Mouse (Mus musculus): Measurements from ENCODE around the gene Gpr146. TPM values are rescaled to one million over a fixed set of nuclear protein-coding genes. Genes with fewer than 3 reads are reported as not detected.

Gpr146 gene
- polyA plus RNA-seq, 1 experiment = 18.1 TPM

DNA sequence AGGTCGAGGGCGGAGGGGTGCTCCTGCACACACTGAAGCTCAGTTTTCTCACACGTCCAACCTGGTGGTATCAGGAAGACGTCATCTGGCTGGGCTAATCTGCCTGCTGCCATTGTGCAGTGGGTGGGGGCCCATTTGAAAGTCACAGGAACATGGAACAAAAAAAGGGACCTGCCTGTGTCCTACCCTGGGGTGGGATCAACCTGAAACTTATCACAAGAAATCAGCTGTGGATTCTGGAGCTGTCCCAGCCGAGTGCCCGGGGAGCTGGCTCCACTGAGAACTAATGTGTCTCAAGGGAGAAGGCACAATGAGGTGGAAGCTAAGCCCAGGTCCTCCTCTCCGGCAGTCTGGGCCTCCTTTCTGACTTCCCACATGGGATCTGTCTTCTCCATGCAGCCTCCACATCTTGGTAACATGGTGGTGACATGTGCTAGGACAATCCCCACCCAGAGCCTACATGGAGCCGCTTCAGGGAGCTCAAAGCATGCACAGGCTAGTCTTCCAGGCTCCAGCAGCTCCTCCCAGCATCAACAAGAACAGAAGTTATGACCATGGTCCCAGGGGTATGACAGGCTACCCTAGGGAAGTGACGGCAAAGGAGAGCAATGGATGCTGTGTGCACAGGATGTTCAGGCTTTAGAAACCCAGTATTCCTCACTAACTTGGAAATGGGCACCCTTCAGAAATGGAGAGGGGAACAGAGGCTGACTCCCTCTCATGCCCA, 56.5 kb downstream of the Gpr146 start:
- Histone ChIP-seq H3K27ac (replicated peaks; ENCODE audit: low read depth, low read length) (peak overlapping the region; percentile 25; the same call in 1 of the 2 replicates), H3K4me1 (ENCODE audit: control insufficient read depth, insufficient read depth, insufficient read length, low read length) (no peaks in the 10 kb centered on the region; the same call in 1 of the 2 replicates), H3K4me3 (ENCODE audit: insufficient read depth, low read depth, low read length) (no peak overlapping the region)

DNA sequence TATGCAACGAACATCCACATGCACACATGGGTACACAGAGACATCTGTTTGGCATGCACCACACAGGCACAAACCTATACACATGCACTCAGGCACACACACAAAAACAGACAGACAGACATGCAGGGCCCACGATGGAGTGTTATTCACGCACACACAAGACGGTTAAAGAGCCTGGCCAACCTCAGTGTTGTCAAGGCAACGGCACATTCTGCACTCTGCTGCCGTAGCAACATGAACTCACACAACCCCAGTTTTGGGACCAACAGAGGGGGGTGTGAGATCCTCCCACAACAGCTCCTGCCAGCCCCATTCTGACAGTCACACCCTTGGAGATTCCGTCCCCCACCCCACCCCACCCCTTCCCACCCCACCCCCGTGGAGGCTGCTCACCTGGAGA, 57.4 kb downstream of the Gpr146 start:
- H3K4me1 ChIP-seq (ENCODE audit: control insufficient read depth, insufficient read depth, insufficient read length, low read length) = no peaks in the 10 kb centered on the region; the same call in 1 of the 2 replicates
- H3K4me3 ChIP-seq (ENCODE audit: insufficient read depth, low read depth, low read length) = no peak overlapping the region
- H3K27ac ChIP-seq (replicated peaks; ENCODE audit: low read depth, low read length) = no peak overlapping the region

DNA sequence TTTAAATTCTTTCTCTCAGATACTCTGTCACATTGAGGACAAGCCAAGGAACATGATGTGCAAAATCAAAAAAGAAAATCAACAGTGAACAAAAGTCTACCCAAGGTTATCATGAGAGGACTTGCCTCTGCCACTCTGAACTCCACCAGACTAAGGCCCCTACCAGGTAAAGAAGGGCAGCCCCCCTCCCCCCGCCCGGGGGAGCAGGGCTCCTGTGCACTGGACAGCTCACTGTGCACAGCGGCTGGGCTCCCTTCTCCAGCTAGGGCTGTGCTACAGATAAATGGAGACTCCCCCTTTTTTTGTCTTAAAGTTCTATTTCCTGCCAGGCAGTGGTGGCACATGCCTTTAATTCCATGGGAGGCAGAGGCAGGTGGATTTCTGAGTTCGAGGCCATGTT, 60.3 kb downstream of the Gpr146 start:
- no peak overlapping the region for H3K4me3 ChIP-seq (ENCODE audit: insufficient read depth, low read depth, low read length)
- H3K27ac ChIP-seq (replicated peaks; ENCODE audit: low read depth, low read length) = peak overlapping the region; percentile 12
- H3K4me1 ChIP-seq (ENCODE audit: control insufficient read depth, insufficient read depth, insufficient read length, low read length) = no peaks in the 10 kb centered on the region; the same call in 1 of the 2 replicates

DNA sequence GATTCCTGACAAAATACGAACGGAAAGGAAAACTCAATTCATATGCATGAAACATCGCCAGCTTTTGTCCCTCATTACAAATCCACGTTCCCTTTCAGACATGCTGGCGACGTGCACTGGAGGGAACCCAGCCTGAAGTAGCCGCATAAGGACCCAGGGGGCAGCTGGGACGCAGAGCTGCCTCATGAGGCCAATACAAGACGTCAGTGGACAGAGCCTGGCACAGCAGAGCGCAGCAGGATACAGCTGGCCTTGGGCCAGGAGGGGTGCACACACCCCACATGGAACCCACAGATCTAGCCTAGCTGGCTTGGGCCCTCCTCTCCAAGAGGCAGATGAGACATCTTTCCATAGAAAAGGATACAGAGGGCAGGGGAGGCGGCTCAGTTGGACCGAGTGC, 60.9 kb downstream of the Gpr146 start:
- Histone ChIP-seq H3K4me3 (ENCODE audit: insufficient read depth, low read depth, low read length) (no peak overlapping the region), H3K27ac (replicated peaks; ENCODE audit: low read depth, low read length) (no peak overlapping the region), H3K4me1 (ENCODE audit: control insufficient read depth, insufficient read depth, insufficient read length, low read length) (no peaks in the 10 kb centered on the region; the same call in 1 of the 2 replicates)

DNA sequence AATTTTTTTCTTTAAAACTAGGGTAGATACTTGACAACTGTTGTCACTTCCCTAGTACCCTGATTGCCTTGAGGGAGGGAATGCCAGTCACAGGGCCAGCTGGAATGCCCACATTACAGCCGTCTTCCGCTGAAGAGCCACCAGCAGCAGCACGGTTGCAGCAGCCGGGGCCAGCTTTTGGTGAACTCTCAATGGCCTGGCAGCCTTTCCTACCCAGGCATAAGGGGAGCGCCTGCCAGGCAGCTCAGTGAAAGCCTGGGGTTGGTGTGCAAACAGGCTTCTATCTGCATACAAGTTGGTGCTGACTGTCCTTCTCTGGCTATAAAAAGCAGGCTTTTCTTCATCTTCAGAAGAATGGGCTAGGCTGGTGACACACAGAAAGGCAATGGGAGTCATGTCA, 63.0 kb downstream of the Gpr146 start:
- Histone ChIP-seq H3K4me1 (ENCODE audit: control insufficient read depth, insufficient read depth, insufficient read length, low read length) (no peaks in the 10 kb centered on the region; the same call in 1 of the 2 replicates), H3K27ac (replicated peaks; ENCODE audit: low read depth, low read length) (no peak overlapping the region), H3K4me3 (ENCODE audit: insufficient read depth, low read depth, low read length) (no peak overlapping the region)

DNA sequence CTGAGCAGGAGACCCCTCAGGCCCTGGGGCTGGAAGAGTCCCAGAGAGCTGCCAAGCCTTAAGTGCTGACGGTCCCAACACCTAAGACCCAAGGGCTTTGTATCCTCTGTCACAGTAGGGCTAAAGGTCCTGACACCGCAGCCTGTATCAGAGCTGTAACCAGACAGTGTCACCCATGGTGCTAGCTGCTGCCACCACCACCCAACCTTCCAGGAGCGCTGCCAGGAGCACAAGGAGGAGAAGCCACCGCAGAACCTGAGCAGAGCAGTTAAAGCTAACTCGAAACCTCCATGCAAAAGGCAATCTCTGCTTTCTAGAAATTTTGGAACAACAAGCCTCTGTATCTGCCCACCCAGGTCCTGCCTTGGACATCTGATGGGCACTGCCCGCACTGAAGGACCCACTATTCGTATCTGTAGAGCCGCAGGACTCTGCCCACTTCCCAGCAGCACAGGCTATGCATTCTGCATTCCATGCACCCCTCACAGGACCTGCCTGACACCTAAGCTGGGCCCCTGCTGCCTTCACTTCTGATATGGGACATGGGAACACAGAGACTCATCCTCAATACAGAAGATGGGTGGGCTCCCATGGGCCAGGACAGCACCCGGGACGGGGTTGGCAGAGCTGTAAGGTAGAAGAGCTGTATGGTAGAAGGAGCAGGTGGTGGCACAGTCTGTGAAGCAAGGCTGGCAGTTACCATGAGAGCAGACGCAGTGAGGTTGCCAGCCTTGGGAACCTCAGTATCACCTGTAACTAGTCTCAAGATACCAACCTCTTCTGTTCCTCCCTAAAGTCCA, 63.6 kb downstream of the Gpr146 start:
- Histone ChIP-seq H3K4me3 (ENCODE audit: insufficient read depth, low read depth, low read length) (no peak overlapping the region), H3K27ac (replicated peaks; ENCODE audit: low read depth, low read length) (no peak overlapping the region), H3K4me1 (ENCODE audit: control insufficient read depth, insufficient read depth, insufficient read length, low read length) (no peaks in the 10 kb centered on the region; the same call in 1 of the 2 replicates)

DNA sequence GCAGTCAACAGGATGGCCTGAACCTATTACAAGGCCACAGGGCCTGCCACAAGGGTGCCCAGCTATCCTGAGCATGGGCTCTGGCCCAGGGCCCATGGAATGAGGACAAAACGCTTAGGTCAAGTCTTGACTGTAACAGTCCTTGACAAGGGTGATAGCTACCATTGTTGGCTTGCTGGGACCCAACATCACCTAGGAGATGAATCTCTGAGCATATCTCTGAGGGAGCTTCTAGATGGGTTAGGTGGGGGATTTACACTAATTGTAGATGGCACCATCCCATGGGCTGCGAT, 64.2 kb downstream of the Gpr146 start:
- no peak overlapping the region for H3K4me3 ChIP-seq (ENCODE audit: insufficient read depth, low read depth, low read length)
- H3K4me1 ChIP-seq (ENCODE audit: control insufficient read depth, insufficient read depth, insufficient read length, low read length) = no peaks in the 10 kb centered on the region; the same call in 1 of the 2 replicates
- no peak overlapping the region for H3K27ac ChIP-seq (replicated peaks; ENCODE audit: low read depth, low read length)

DNA sequence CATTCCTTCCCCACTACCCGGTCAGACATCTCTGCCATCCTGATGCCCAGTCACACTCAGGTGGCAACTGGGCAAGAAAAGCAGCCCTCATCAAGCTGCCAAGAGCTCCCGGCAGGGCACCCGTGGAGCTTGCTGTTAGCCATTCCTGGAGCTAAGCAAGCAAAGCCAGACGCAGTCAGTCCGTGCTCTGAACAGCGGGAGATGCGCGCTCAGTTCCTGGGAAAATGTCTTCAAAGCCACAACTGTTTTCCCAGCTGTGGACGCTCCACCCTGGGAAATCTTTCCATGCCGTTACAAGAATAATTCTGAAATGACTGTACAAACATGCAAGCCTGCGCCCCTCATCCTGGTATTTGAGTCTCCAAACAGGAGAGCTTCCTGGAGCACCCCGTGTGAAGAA, 64.9 kb downstream of the Gpr146 start:
- Histone ChIP-seq H3K4me3 (ENCODE audit: insufficient read depth, low read depth, low read length) (no peak overlapping the region), H3K27ac (replicated peaks; ENCODE audit: low read depth, low read length) (no peak overlapping the region), H3K4me1 (ENCODE audit: control insufficient read depth, insufficient read depth, insufficient read length, low read length) (no peaks in the 10 kb centered on the region; the same call in 1 of the 2 replicates)

DNA sequence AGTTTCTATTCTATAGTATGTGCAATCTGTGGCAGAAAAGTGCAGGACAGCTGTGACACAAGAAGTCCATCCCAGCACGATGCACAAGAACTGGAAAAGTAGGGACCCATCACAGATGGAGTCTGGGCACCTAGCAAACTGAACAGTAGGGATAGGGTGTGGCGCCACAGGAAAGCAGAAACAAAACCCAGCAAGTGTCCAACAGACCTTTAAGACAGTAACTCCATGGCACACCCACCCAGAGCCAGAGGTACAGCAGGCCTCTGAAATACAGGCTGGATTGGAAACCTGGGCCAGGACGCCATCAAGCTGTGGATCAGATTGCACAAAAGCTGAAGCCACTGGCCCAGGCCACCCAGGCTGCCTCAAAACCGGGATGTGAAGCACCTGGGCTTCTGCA, 65.5 kb downstream of the Gpr146 start:
- no peaks in the 10 kb centered on the region; the same call in 1 of the 2 replicates for H3K4me1 ChIP-seq (ENCODE audit: control insufficient read depth, insufficient read depth, insufficient read length, low read length)
- no peak overlapping the region for H3K4me3 ChIP-seq (ENCODE audit: insufficient read depth, low read depth, low read length)
- no peak overlapping the region for H3K27ac ChIP-seq (replicated peaks; ENCODE audit: low read depth, low read length)

DNA sequence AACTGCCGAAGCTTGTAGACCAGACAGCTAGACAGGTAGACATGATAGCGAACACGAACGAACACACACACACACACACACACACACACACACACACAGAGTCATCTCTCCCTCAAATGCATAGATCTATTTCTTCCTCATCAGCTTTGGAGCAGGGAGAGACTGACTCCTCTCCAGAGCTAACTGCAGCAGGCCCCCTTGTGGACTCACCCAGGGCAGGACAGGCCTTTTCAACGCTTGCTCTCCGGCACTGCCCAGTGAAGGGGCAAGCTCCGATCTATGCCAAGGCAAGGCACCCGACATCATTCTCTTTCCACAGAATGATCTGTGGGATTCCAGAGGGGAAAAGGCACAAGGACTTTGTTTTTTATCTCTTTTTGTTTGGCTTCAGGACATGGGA, 67.8 kb downstream of the Gpr146 start:
- Histone ChIP-seq H3K4me1 (ENCODE audit: control insufficient read depth, insufficient read depth, insufficient read length, low read length) (peaks cover 7% of the 10 kb centered on the region), H3K27ac (replicated peaks; ENCODE audit: low read depth, low read length) (no peak overlapping the region), H3K4me3 (ENCODE audit: insufficient read depth, low read depth, low read length) (no peak overlapping the region)

Other genes starting within 250 kb of the Gpr146 start
- 1.0 and 2.3 TPM in 2 replicates for gene Prkar1b, start 227.7 kb upstream of the Gpr146 start, polyA plus RNA-seq (2012; ENCODE audit: insufficient read depth, insufficient read length, missing spikeins)
- 7.9 and 8.2 TPM in 2 replicates for gene Dnaaf5, start 227.5 kb upstream of the Gpr146 start, polyA plus RNA-seq (2012; ENCODE audit: insufficient read depth, insufficient read length, missing spikeins)
- gene Sun1, start 177.1 kb upstream of the Gpr146 start, polyA plus RNA-seq (2012; ENCODE audit: insufficient read depth, insufficient read length, missing spikeins) = 19.0 and 20.1 TPM in 2 replicates
- 36.7 and 41.1 TPM in 2 replicates for gene Get4, start 125.4 kb upstream of the Gpr146 start, polyA plus RNA-seq (2012; ENCODE audit: insufficient read depth, insufficient read length, missing spikeins)
- gene Adap1, start 52.1 kb upstream of the Gpr146 start, polyA plus RNA-seq (2012; ENCODE audit: insufficient read depth, insufficient read length, missing spikeins) = 14.9 and 20.4 TPM in 2 replicates
- gene Cox19, start 26.3 kb upstream of the Gpr146 start, polyA plus RNA-seq (2012; ENCODE audit: insufficient read depth, insufficient read length, missing spikeins) = 250 and 278 TPM in 2 replicates
- gene Cyp2w1, start 25.1 kb upstream of the Gpr146 start, polyA plus RNA-seq (2012; ENCODE audit: insufficient read depth, insufficient read length, missing spikeins) = not detected in 2 replicates
- 1.3 TPM in 1 of 2 replicates, not detected in the other for gene C130050O18Rik, start 27.6 kb downstream of the Gpr146 start, polyA plus RNA-seq (2012; ENCODE audit: insufficient read depth, insufficient read length, missing spikeins)
- gene Gper1, start 45.5 kb downstream of the Gpr146 start, polyA plus RNA-seq (2012; ENCODE audit: insufficient read depth, insufficient read length, missing spikeins) = 1.8 TPM in 1 of 2 replicates, not detected in the other
- 3.5 and 6.0 TPM in 2 replicates for gene 3110082I17Rik, start 82.8 kb downstream of the Gpr146 start, polyA plus RNA-seq (2012; ENCODE audit: insufficient read depth, insufficient read length, missing spikeins)
- 12.4 and 13.1 TPM in 2 replicates for gene Zfand2a, start 106.9 kb downstream of the Gpr146 start, polyA plus RNA-seq (2012; ENCODE audit: insufficient read depth, insufficient read length, missing spikeins)
- gene Uncx, start 165.8 kb downstream of the Gpr146 start, polyA plus RNA-seq (2012; ENCODE audit: insufficient read depth, insufficient read length, missing spikeins) = not detected in 2 replicates

Data from brown adipose tissue, adult 24 weeks (tissue).